Mouse (Mus musculus) stomach, postnatal 0 days (tissue): ENCODE measurements around the gene Sfxn5.

Source experiments
- CTCF ChIP-seq: IDR thresholded peaks from 2 replicates; pipeline ENCODE4 v1.5.1; 2016; ENCODE audit warnings: antibody characterized with exemption, low read depth, mild to moderate bottlenecking, moderate library complexity
- EP300 ChIP-seq: optimal IDR thresholded peaks from 2 replicates; pipeline ENCODE3; 2016; ENCODE audit warnings: antibody characterized with exemption

GRCm38 (mm10) chr6:85237001-85237400 is 96.2 kb downstream of the Sfxn5 start:
- no peak for TF ChIP-seq EP300
- peak; percentile 64 for TF ChIP-seq CTCF
